Mouse (Mus musculus): ENCODE results near the gene Lsm12. TPM values are rescaled to one million over a fixed set of nuclear protein-coding genes. Genes with fewer than 3 reads are reported as not detected.
A peak's percentile ranks its signal among the peaks of the same experiment; 100 is the strongest.
"Not testable (repeated sequence)": the region's sequence is repeated elsewhere in the genome, so short reads cannot be mapped to it uniquely, and the experiment has no call there.

The Lsm12 gene
- polyA plus RNA-seq, 1 experiment from 2014 or later = 118 TPM

- peaks cover 10% of the 10 kb centered on the region for H3K4me1 ChIP-seq
- no peak overlapping the region for H3K9ac ChIP-seq
- H3K27me3 ChIP-seq (replicated peaks) = no peaks in the 10 kb centered on the region
- no peaks in the 10 kb centered on the region for H3K9me3 ChIP-seq
- no peak overlapping the region for H3K27ac ChIP-seq
- H3K36me3 ChIP-seq (replicated peaks) = peaks cover 15% of the 10 kb centered on the region
- no peak overlapping the region for H3K4me2 ChIP-seq
- H3K4me3 ChIP-seq = no peak overlapping the region
- WGBS = 81% methylated on average over 5 of the region's 5 CpGs
- no peak for ATAC-seq (replicated peaks)
These were observed 25.3 kb downstream of the Lsm12 start for GRCm38 (mm10) chr11:102159781-102160180.

GRCm38 (mm10) chr11:102158024-102158423 lies 27.1 kb downstream of the Lsm12 start:
- not testable (repeated sequence) for H3K4me3 ChIP-seq; H3K4me2 ChIP-seq; H3K36me3 ChIP-seq (replicated peaks); ATAC-seq (replicated peaks); H3K27me3 ChIP-seq (replicated peaks); H3K9me3 ChIP-seq; H3K27ac ChIP-seq; H3K9ac ChIP-seq
- WGBS = 86% methylated on average over 2 of the region's 2 CpGs
- H3K4me1 ChIP-seq = peaks cover 12% of the 10 kb centered on the region

- no peak overlapping the region for H3K27ac ChIP-seq
- no peak overlapping the region for H3K4me3 ChIP-seq
- WGBS = 11% methylated on average over 1 of the region's 1 CpGs
- no peaks in the 10 kb centered on the region for H3K27me3 ChIP-seq (replicated peaks)
- no peak overlapping the region for H3K9ac ChIP-seq
- H3K4me1 ChIP-seq = peaks cover 12% of the 10 kb centered on the region
- 0 out of 2 replicates have a peak, but pooled peaks have one; percentile 4 for ATAC-seq (replicated peaks)
- no peak overlapping the region for H3K4me2 ChIP-seq
- no peaks in the 10 kb centered on the region for H3K9me3 ChIP-seq
- H3K36me3 ChIP-seq (replicated peaks) = no peaks in the 10 kb centered on the region
These were observed 28.4 kb downstream of the Lsm12 start for GRCm38 (mm10) chr11:102156786-102157089.

GRCm38 (mm10) chr11:102156039-102156785 lies 28.9 kb downstream of the Lsm12 start, which contains the start of gene Tmem101:
Gene Tmem101 (minus strand): TSS chr11:102156404.
- ATAC-seq (replicated peaks) = peak; percentile 90
- Histone ChIP-seq H3K36me3 (replicated peaks) (no peaks in the 10 kb centered on the region), H3K4me1 (peaks cover 12% of the 10 kb centered on the region), H3K9me3 (no peaks in the 10 kb centered on the region), H3K27ac (peak within 1 kb of the TSS; percentile 76), H3K27me3 (replicated peaks) (no peaks in the 10 kb centered on the region), H3K4me3 (peak within 1 kb of the TSS; percentile 71), H3K9ac (peak within 1 kb of the TSS; percentile 57), H3K4me2 (peak within 1 kb of the TSS; percentile 95)
- WGBS = under 1% methylated on average over 37 of the region's 37 CpGs

- Histone ChIP-seq H3K4me1 (peaks cover 26% of the 10 kb centered on the region; the same call in 1 of the 2 replicates), H3K36me3 (replicated peaks) (no peaks in the 10 kb centered on the region), H3K9ac (no peak overlapping the region), H3K27ac (no peak overlapping the region), H3K27me3 (replicated peaks) (peaks cover 66% of the 10 kb centered on the region), H3K9me3 (no peaks in the 10 kb centered on the region), H3K4me2 (0 out of 2 replicates have a peak overlapping the region, but pooled peaks have one; percentile 3), H3K4me3 (no peak overlapping the region)
- 11% methylated on average over 34 of the region's 34 CpGs for WGBS
- ATAC-seq (replicated peaks) = no peak
These were observed 37.7 kb downstream of the Lsm12 start for GRCm38 (mm10) chr11:102147213-102147989.

- no peak overlapping the region for H3K27ac ChIP-seq
- H3K27me3 ChIP-seq (replicated peaks) = peaks cover 66% of the 10 kb centered on the region
- H3K4me1 ChIP-seq = peaks cover 26% of the 10 kb centered on the region; the same call in 1 of the 2 replicates
- ATAC-seq (replicated peaks) = no peak
- H3K4me3 ChIP-seq = no peak overlapping the region
- H3K9me3 ChIP-seq = no peaks in the 10 kb centered on the region
- 12% methylated on average over 16 of the region's 17 CpGs for WGBS
- H3K36me3 ChIP-seq (replicated peaks) = no peaks in the 10 kb centered on the region
- no peak overlapping the region for H3K4me2 ChIP-seq
- 0 out of 2 replicates have a peak overlapping the region, but pooled peaks have one; percentile 9 for H3K9ac ChIP-seq
These were observed 38.6 kb downstream of the Lsm12 start for GRCm38 (mm10) chr11:102146531-102146930.

- 5% methylated on average over 16 of the region's 16 CpGs for WGBS
These were observed 39.1 kb downstream of the Lsm12 start for GRCm38 (mm10) chr11:102146005-102146404.

GRCm38 (mm10) chr11:102145471-102146001 lies 39.6 kb downstream of the Lsm12 start, which contains the start of gene Nags:
Gene Nags (plus strand): TSS chr11:102145513.
- peak within 1 kb of the TSS; percentile 2; the same call in 1 of the 2 replicates for H3K4me3 ChIP-seq
- peaks cover 66% of the 10 kb centered on the region for H3K27me3 ChIP-seq (replicated peaks)
- WGBS = 2% methylated on average over 49 of the region's 50 CpGs
- H3K9ac ChIP-seq = 0 out of 2 replicates have a peak within 1 kb of the TSS, but pooled peaks have one; percentile 9
- no peaks in the 10 kb centered on the region for H3K36me3 ChIP-seq (replicated peaks)
- peaks cover 26% of the 10 kb centered on the region; the same call in 1 of the 2 replicates for H3K4me1 ChIP-seq
- H3K4me2 ChIP-seq = peak within 1 kb of the TSS; percentile 36
- H3K27ac ChIP-seq = no peak within 1 kb of the TSS
- ATAC-seq (replicated peaks) = no peak
- no peaks in the 10 kb centered on the region for H3K9me3 ChIP-seq

More at GRCm38 (mm10) chr11:102146005-102146404, 39.1 kb downstream of the Lsm12 start:
- peaks cover 26% of the 10 kb centered on the region; the same call in 1 of the 2 replicates for H3K4me1 ChIP-seq
- H3K36me3 ChIP-seq (replicated peaks) = no peaks in the 10 kb centered on the region
- H3K9me3 ChIP-seq = no peaks in the 10 kb centered on the region
- ATAC-seq (replicated peaks) = no peak
- no peak overlapping the region for H3K27ac ChIP-seq
- no peak overlapping the region for H3K4me2 ChIP-seq
- H3K9ac ChIP-seq = no peak overlapping the region
- H3K4me3 ChIP-seq = no peak overlapping the region
- H3K27me3 ChIP-seq (replicated peaks) = peaks cover 66% of the 10 kb centered on the region

- Histone ChIP-seq H3K9me3 (no peaks in the 10 kb centered on the region), H3K27ac (no peak overlapping the region), H3K4me3 (0 out of 2 replicates have a peak overlapping the region, but pooled peaks have one; percentile 2), H3K4me1 (peaks cover 26% of the 10 kb centered on the region; the same call in 1 of the 2 replicates), H3K9ac (no peak overlapping the region), H3K4me2 (peak overlapping the region; percentile 36), H3K36me3 (replicated peaks) (no peaks in the 10 kb centered on the region), H3K27me3 (replicated peaks) (peaks cover 66% of the 10 kb centered on the region)
- WGBS = 22% methylated on average over 13 of the region's 13 CpGs
- no peak for ATAC-seq (replicated peaks)
These were observed 40.1 kb downstream of the Lsm12 start for GRCm38 (mm10) chr11:102144957-102145470.

- WGBS = 63% methylated on average over 7 of the region's 7 CpGs
- Histone ChIP-seq H3K9ac (no peak overlapping the region), H3K27ac (no peak overlapping the region)
These were observed 42.7 kb downstream of the Lsm12 start for GRCm38 (mm10) chr11:102142355-102142754.

GRCm38 (mm10) chr11:102140508-102140907 lies 44.6 kb downstream of the Lsm12 start:
- no peak overlapping the region for H3K27ac ChIP-seq
- peaks cover 7% of the 10 kb centered on the region; the same call in 1 of the 2 replicates for H3K4me1 ChIP-seq
- peaks cover 30% of the 10 kb centered on the region for H3K27me3 ChIP-seq (replicated peaks)
- ATAC-seq (replicated peaks) = no peak
- H3K36me3 ChIP-seq (replicated peaks) = no peaks in the 10 kb centered on the region
- WGBS = 6% methylated on average over 5 of the region's 5 CpGs
- no peaks in the 10 kb centered on the region for H3K9me3 ChIP-seq
- no peak overlapping the region for H3K4me3 ChIP-seq
- no peak overlapping the region for H3K9ac ChIP-seq
- no peak overlapping the region for H3K4me2 ChIP-seq

More at GRCm38 (mm10) chr11:102142355-102142754, 42.7 kb downstream of the Lsm12 start:
- peaks cover 24% of the 10 kb centered on the region; the same call in 1 of the 2 replicates for H3K4me1 ChIP-seq
- H3K36me3 ChIP-seq (replicated peaks) = no peaks in the 10 kb centered on the region
- no peaks in the 10 kb centered on the region for H3K9me3 ChIP-seq
- peaks cover 45% of the 10 kb centered on the region for H3K27me3 ChIP-seq (replicated peaks)
- H3K4me3 ChIP-seq = no peak overlapping the region
- no peak for ATAC-seq (replicated peaks)
- no peak overlapping the region for H3K4me2 ChIP-seq

- Histone ChIP-seq H3K4me3 (peak overlapping the region; percentile 24), H3K9me3 (no peaks in the 10 kb centered on the region), H3K27me3 (replicated peaks) (peaks cover 11% of the 10 kb centered on the region), H3K4me2 (peak overlapping the region; percentile 53), H3K36me3 (replicated peaks) (no peaks in the 10 kb centered on the region), H3K27ac (no peak overlapping the region), H3K4me1 (peaks cover 9% of the 10 kb centered on the region; the same call in 1 of the 2 replicates), H3K9ac (peak overlapping the region; percentile 23; the same call in 1 of the 2 replicates)
- WGBS = 1% methylated on average over 18 of the region's 18 CpGs
- ATAC-seq (replicated peaks) = 0 out of 2 replicates have a peak, but pooled peaks have one; percentile 60
These were observed 46.7 kb downstream of the Lsm12 start for GRCm38 (mm10) chr11:102138447-102138740.

Measured in midbrain, embryonic 15.5 days (tissue).